23 mouse cellular contexts compared by ENCODE assay signal in genomic region chr5:118801592-118801991, GRCm38 (mm10).
A peak's percentile ranks its signal among the peaks of the same experiment; 100 is the strongest.
DNase-seq lines count a peak whose midpoint lies in the region; ATAC-seq and TF ChIP-seq lines count a peak whose summit lies in the region.
"Had no signal": no experiment of that assay in that cellular context is flagged by ENCODE, and none has a peak within 500 bp of the region (broad histone marks: within the 10 kb centered on the region; RNA-seq: fewer than 3 reads in every experiment).

No protein-coding gene starts in this region.

- H3K9me3 ChIP-seq in hindbrain, embryonic 10.5 days, result no peaks in the 10 kb centered on the region
- H3K9me3 ChIP-seq in hindbrain, postnatal 0 days (ENCODE audit: low read length), result no peaks in the 10 kb centered on the region
- no peaks in the 10 kb centered on the region for H3K9me3 ChIP-seq in intestine, postnatal 0 days (ENCODE audit: control insufficient read depth)
- H3K9me3 ChIP-seq: embryonic facial prominence, embryonic 13.5 days; embryonic facial prominence, embryonic 15.5 days; forebrain, embryonic 10.5 days; forebrain, embryonic 12.5 days had no signal

- no peak for ATAC-seq in hindbrain, postnatal 0 days
- ATAC-seq in intestine, postnatal 0 days, result no peak
- ATAC-seq: forebrain, embryonic 14.5 days; forebrain, embryonic 16.5 days had no signal

- no peak for DNase-seq in hindbrain, embryonic 10.5 days (ENCODE audit: low spot score)
- DNase-seq in hindbrain, postnatal 0 days (ENCODE audit: low spot score), result no peak
- peak; percentile 61 for DNase-seq in testis, postnatal 14 days (ENCODE audit: low spot score)
- DNase-seq in testis, postnatal 10 days (ENCODE audit: low spot score), result no peak
- DNase-seq in ZHBTc4 (ENCODE audit: low read depth, low spot score), result peak; percentile 52
- DNase-seq in lung, postnatal 36 days, result no peak
- DNase-seq: adrenal gland, adult 2 months; adrenal gland, postnatal 10 days; adrenal gland, postnatal 25 days; cerebellum, adult 11 months; cerebellum, adult 18-20 months; cerebellum, adult 8-10 months; cerebellum, adult 9-11 months; cerebellum, postnatal 14 days; cerebellum, postnatal 36 days had no signal

- no peaks in the 10 kb centered on the region for H3K27me3 ChIP-seq in hindbrain, embryonic 10.5 days (ENCODE audit: insufficient read depth, poor library complexity, severe bottlenecking)
- no peaks in the 10 kb centered on the region for H3K27me3 ChIP-seq in hindbrain, postnatal 0 days (ENCODE audit: insufficient read depth, low read length)
- no peaks in the 10 kb centered on the region for H3K27me3 ChIP-seq in intestine, postnatal 0 days (replicated peaks; ENCODE audit: control insufficient read depth, insufficient read depth, low read length)
- H3K27me3 ChIP-seq: embryonic facial prominence, embryonic 13.5 days; embryonic facial prominence, embryonic 15.5 days had no signal

- H3K4me3 ChIP-seq in hindbrain, embryonic 10.5 days, result no peak overlapping the region
- no peak overlapping the region for H3K4me3 ChIP-seq in hindbrain, postnatal 0 days (ENCODE audit: low read length)
- H3K4me3 ChIP-seq in intestine, postnatal 0 days (ENCODE audit: low read depth, low read length), result no peak overlapping the region
- H3K4me3 ChIP-seq: embryonic facial prominence, embryonic 13.5 days; embryonic facial prominence, embryonic 15.5 days; erythroblast, embryonic 14.5 days; forebrain, embryonic 10.5 days; forebrain, embryonic 12.5 days had no signal

- no peak for TF ChIP-seq CTCF in hindbrain, postnatal 0 days (IDR thresholded peaks at IDR 0.05; ENCODE audit: low read depth)
- TF ChIP-seq CTCF in intestine, postnatal 0 days (IDR thresholded peaks at IDR 0.05; ENCODE audit: low read depth), result no peak

- H3K27ac ChIP-seq in hindbrain, embryonic 10.5 days, result 0 out of 2 replicates have a peak overlapping the region, but pooled peaks have one; percentile 64
- no peak overlapping the region for H3K27ac ChIP-seq in hindbrain, postnatal 0 days
- no peak overlapping the region for H3K27ac ChIP-seq in intestine, postnatal 0 days (ENCODE audit: low read depth, low read length)
- H3K27ac ChIP-seq: embryonic facial prominence, embryonic 13.5 days; embryonic facial prominence, embryonic 15.5 days; forebrain, embryonic 10.5 days; forebrain, embryonic 12.5 days had no signal

- 31% methylated on average over 5 of the region's 5 CpGs for WGBS in hindbrain, embryonic 10.5 days
- 45% methylated on average over 5 of the region's 5 CpGs for WGBS in hindbrain, postnatal 0 days
- 25% methylated on average over 5 of the region's 5 CpGs for WGBS in intestine, postnatal 0 days

- H3K9ac ChIP-seq in hindbrain, postnatal 0 days (replicated peaks; ENCODE audit: low read length), result no peak overlapping the region
- H3K9ac ChIP-seq in intestine, postnatal 0 days (ENCODE audit: low read depth, low read length), result no peak overlapping the region
- H3K9ac ChIP-seq: embryonic facial prominence, embryonic 13.5 days; embryonic facial prominence, embryonic 15.5 days; forebrain, embryonic 12.5 days had no signal

- H3K36me3 ChIP-seq in hindbrain, embryonic 10.5 days, result no peaks in the 10 kb centered on the region
- H3K36me3 ChIP-seq in hindbrain, postnatal 0 days (ENCODE audit: insufficient read depth, low read length), result no peaks in the 10 kb centered on the region
- no peaks in the 10 kb centered on the region for H3K36me3 ChIP-seq in intestine, postnatal 0 days (ENCODE audit: control insufficient read depth, insufficient read depth)
- H3K36me3 ChIP-seq: embryonic facial prominence, embryonic 13.5 days; embryonic facial prominence, embryonic 15.5 days; forebrain, embryonic 10.5 days; forebrain, embryonic 12.5 days had no signal

- H3K4me2 ChIP-seq in hindbrain, postnatal 0 days (ENCODE audit: low read depth, low read length), result no peak overlapping the region
- no peak overlapping the region for H3K4me2 ChIP-seq in intestine, postnatal 0 days (replicated peaks; ENCODE audit: low read depth)
- H3K4me2 ChIP-seq: embryonic facial prominence, embryonic 13.5 days; embryonic facial prominence, embryonic 15.5 days; forebrain, embryonic 12.5 days had no signal

- H3K4me1 ChIP-seq in hindbrain, embryonic 10.5 days (replicated peaks), result peaks cover 14% of the 10 kb centered on the region
- no peaks in the 10 kb centered on the region for H3K4me1 ChIP-seq in hindbrain, postnatal 0 days (ENCODE audit: insufficient read depth, low read length)
- no peaks in the 10 kb centered on the region for H3K4me1 ChIP-seq in intestine, postnatal 0 days (replicated peaks; ENCODE audit: control insufficient read depth, insufficient read depth, low read length)
- H3K4me1 ChIP-seq: embryonic facial prominence, embryonic 13.5 days; embryonic facial prominence, embryonic 15.5 days had no signal

Comparison
In these comparisons a context has a peak if more than half of its experiments do, and no peak if none do; other contexts are left out.
1. DNase-seq: peak in testis, postnatal 14 days (single experiment) and ZHBTc4 (single experiment); none in hindbrain, embryonic 10.5 days (single experiment), hindbrain, postnatal 0 days (single experiment), testis, postnatal 10 days (single experiment) and lung, postnatal 36 days (single experiment).